7 mouse cellular contexts compared by ENCODE assay signal in genomic region chr12:110696173-110696974, GRCm38 (mm10). TPM values are rescaled to one million over a fixed set of nuclear protein-coding genes. Genes with fewer than 3 reads are reported as not detected.
DNase-seq lines count a peak whose midpoint lies in the region; ATAC-seq and TF ChIP-seq lines count a peak whose summit lies in the region.

No protein-coding gene starts in this region.

- H3K9me3 ChIP-seq in embryonic facial prominence, embryonic 12.5 days, result no peaks in the 10 kb centered on the region
- no peaks in the 10 kb centered on the region for H3K9me3 ChIP-seq in limb, embryonic 13.5 days
- no peaks in the 10 kb centered on the region for H3K9me3 ChIP-seq in midbrain, embryonic 16.5 days (replicated peaks; ENCODE audit: control insufficient read depth, low read length, poor library complexity, severe bottlenecking)

- H3K9ac ChIP-seq in embryonic facial prominence, embryonic 12.5 days, result peak overlapping the region; percentile 99
- peak overlapping the region; percentile 100 for H3K9ac ChIP-seq in heart, adult 2 months (ENCODE audit: low read depth, low read length)
- peak overlapping the region; percentile 97 for H3K9ac ChIP-seq in limb, embryonic 13.5 days
- peak overlapping the region; percentile 95 for H3K9ac ChIP-seq in midbrain, embryonic 16.5 days (ENCODE audit: low read depth, low read length)

- WGBS in embryonic facial prominence, embryonic 12.5 days, result under 1% methylated on average over 89 of the region's 89 CpGs
- WGBS in heart, adult 2 months, result under 1% methylated on average over 89 of the region's 89 CpGs
- WGBS in limb, embryonic 13.5 days, result under 1% methylated on average over 82 of the region's 89 CpGs
- WGBS in midbrain, embryonic 16.5 days, result under 1% methylated on average over 82 of the region's 89 CpGs

- H3K27ac ChIP-seq in embryonic facial prominence, embryonic 12.5 days, result peak overlapping the region; percentile 94
- H3K27ac ChIP-seq in heart, adult 2 months, result peak overlapping the region; percentile 100
- peak overlapping the region; percentile 92 for H3K27ac ChIP-seq in limb, embryonic 13.5 days
- peak overlapping the region; percentile 97 for H3K27ac ChIP-seq in midbrain, embryonic 16.5 days (ENCODE audit: low read length)

- peak; percentile 93; the same call in 1 of the 2 replicates for TF ChIP-seq EP300 in heart, adult 2 months (IDR thresholded peaks at IDR 0.05; ENCODE audit: insufficient read depth, low read depth, low read length)

- peaks cover 12% of the 10 kb centered on the region for H3K4me1 ChIP-seq in embryonic facial prominence, embryonic 12.5 days
- peaks cover 2% of the 10 kb centered on the region for H3K4me1 ChIP-seq in heart, adult 2 months (ENCODE audit: control insufficient read depth, insufficient read depth, low read length)
- peaks cover 18% of the 10 kb centered on the region for H3K4me1 ChIP-seq in limb, embryonic 13.5 days
- H3K4me1 ChIP-seq in midbrain, embryonic 16.5 days (ENCODE audit: control insufficient read depth, insufficient read depth, low read length), result peaks cover 16% of the 10 kb centered on the region

- intact Hi-C loops in heart, adult 2 months (cut with DNase I), result no loop called here

- H3K79me2 ChIP-seq in heart, adult 2 months (replicated peaks; ENCODE audit: control insufficient read depth, insufficient read depth, low read length), result peaks cover 2% of the 10 kb centered on the region; the same call in 1 of the 2 replicates

- peak overlapping the region; percentile 98 for H3K4me3 ChIP-seq in embryonic facial prominence, embryonic 12.5 days
- peak overlapping the region; percentile 97 for H3K4me3 ChIP-seq in heart, adult 2 months
- H3K4me3 ChIP-seq in limb, embryonic 13.5 days, result peak overlapping the region; percentile 81
- H3K4me3 ChIP-seq in midbrain, embryonic 16.5 days (ENCODE audit: low read depth, low read length), result peak overlapping the region; percentile 81

- no peaks in the 10 kb centered on the region for H3K27me3 ChIP-seq in embryonic facial prominence, embryonic 12.5 days
- no peaks in the 10 kb centered on the region for H3K27me3 ChIP-seq in heart, adult 2 months (ENCODE audit: control insufficient read depth, insufficient read depth, low read length)
- H3K27me3 ChIP-seq in limb, embryonic 13.5 days, result no peaks in the 10 kb centered on the region
- H3K27me3 ChIP-seq in midbrain, embryonic 16.5 days (ENCODE audit: control insufficient read depth, insufficient read depth, low read depth, low read length), result no peaks in the 10 kb centered on the region

- ATAC-seq in embryonic facial prominence, embryonic 12.5 days (ENCODE audit: insufficient number of reproducible peaks, insufficient read depth, low FRiP score, low TSS enrichment), result peak; percentile 86
- peak; percentile 95 for ATAC-seq in limb, embryonic 13.5 days (ENCODE audit: low FRiP score, low read depth)
- peak; percentile 96 for ATAC-seq in midbrain, embryonic 16.5 days

- peak; percentile 100 for DNase-seq in adrenal gland, postnatal 25 days
- DNase-seq in heart, adult 2 months, result peak; percentile 98 to 100
- peak; percentile 96 to 97 for DNase-seq in kidney, adult 8-10 months
- peak; percentile 97 to 98 for DNase-seq in spleen, postnatal 10 days (ENCODE audit: low spot score in 2 of 2)

- H3K36me3 ChIP-seq in embryonic facial prominence, embryonic 12.5 days, result peaks cover 26% of the 10 kb centered on the region
- peaks cover 16% of the 10 kb centered on the region for H3K36me3 ChIP-seq in heart, adult 2 months (ENCODE audit: control insufficient read depth, insufficient read depth, low read length)
- H3K36me3 ChIP-seq in limb, embryonic 13.5 days, result peaks cover 27% of the 10 kb centered on the region
- peaks cover 13% of the 10 kb centered on the region for H3K36me3 ChIP-seq in midbrain, embryonic 16.5 days (ENCODE audit: control insufficient read depth, insufficient read depth, low read length)

- peak; percentile 99 for TF ChIP-seq POLR2A in heart, adult 2 months (IDR thresholded peaks at IDR 0.05; ENCODE audit: insufficient read depth, low read depth, low read length)

- H3K4me2 ChIP-seq in embryonic facial prominence, embryonic 12.5 days (replicated peaks), result peak overlapping the region; percentile 62
- peak overlapping the region; percentile 71 for H3K4me2 ChIP-seq in limb, embryonic 13.5 days (replicated peaks)
- peak overlapping the region; percentile 89 for H3K4me2 ChIP-seq in midbrain, embryonic 16.5 days (ENCODE audit: low read length)

- TF ChIP-seq CTCF in heart, adult 2 months (IDR thresholded peaks at IDR 0.05), result no peak

RNA-seq across cellular contexts. Expression of gene Hsp90aa1, which starts 6.2 kb away (rescaled TPM):
- total RNA-seq in adrenal gland, postnatal 25 days (2021), result 462 and 716 TPM in 2 replicates
- 841 and 859 TPM in 2 replicates for polyA plus RNA-seq in embryonic facial prominence, embryonic 12.5 days (2016; fragmentation: Nextera tagmentation; extraction: Ambion mirVana)
- total RNA-seq in heart, adult 2 months (2021), result 100 to 1,000 TPM; 186 to 228 TPM
- polyA plus RNA-seq in heart, adult 2 months (2012; rRNA removed), result 47.5 and 99.5 TPM in 2 replicates
- 799 and 836 TPM in 2 replicates for polyA plus RNA-seq in limb, embryonic 13.5 days (2015; fragmentation: Nextera tagmentation; extraction: Ambion mirVana)
- 1,533 and 1,562 TPM in 2 replicates for polyA plus RNA-seq in midbrain, embryonic 16.5 days (2015; fragmentation: Nextera tagmentation; extraction: Ambion mirVana)

RNA-seq across cellular contexts. Expression of gene 1700001K19Rik, which starts 14.0 kb away (rescaled TPM):
- not detected in 2 replicates for total RNA-seq in adrenal gland, postnatal 25 days (2021)
- polyA plus RNA-seq in embryonic facial prominence, embryonic 12.5 days (2016; fragmentation: Nextera tagmentation; extraction: Ambion mirVana), result 0.24 TPM in 1 of 2 replicates, not detected in the other
- not detected for total RNA-seq in heart, adult 2 months (2021)
- 0.12 TPM in 1 of 2 replicates, not detected in the other for polyA plus RNA-seq in heart, adult 2 months (2012; rRNA removed)
- not detected in 2 replicates for polyA plus RNA-seq in limb, embryonic 13.5 days (2015; fragmentation: Nextera tagmentation; extraction: Ambion mirVana)
- 0.45 TPM in 1 of 2 replicates, not detected in the other for polyA plus RNA-seq in midbrain, embryonic 16.5 days (2015; fragmentation: Nextera tagmentation; extraction: Ambion mirVana)

RNA-seq across cellular contexts. Expression of gene Wdr20, which starts 41.4 kb away (rescaled TPM):
- total RNA-seq in adrenal gland, postnatal 25 days (2021), result 40.7 and 51.1 TPM in 2 replicates
- polyA plus RNA-seq in embryonic facial prominence, embryonic 12.5 days (2016; fragmentation: Nextera tagmentation; extraction: Ambion mirVana), result 30.1 and 31.7 TPM in 2 replicates
- 10 to 100 TPM; 28.6 to 30.9 TPM for total RNA-seq in heart, adult 2 months (2021)
- polyA plus RNA-seq in heart, adult 2 months (2012; rRNA removed), result 14.5 and 20.1 TPM in 2 replicates
- polyA plus RNA-seq in limb, embryonic 13.5 days (2015; fragmentation: Nextera tagmentation; extraction: Ambion mirVana), result 25.9 and 26.7 TPM in 2 replicates
- 23.4 and 24.3 TPM in 2 replicates for polyA plus RNA-seq in midbrain, embryonic 16.5 days (2015; fragmentation: Nextera tagmentation; extraction: Ambion mirVana)

Comparison
In these comparisons a context has a peak if more than half of its experiments do, and no peak if none do; other contexts are left out.
1. Peak in every context shown above with its lines: DNase-seq, ATAC-seq, H3K4me3 ChIP-seq and H3K27ac ChIP-seq.